Mouse (Mus musculus) left cerebral cortex, postnatal 36 days (tissue): ENCODE results near the gene Dmrt2. TPM values are rescaled to one million over a fixed set of nuclear protein-coding genes. Genes with fewer than 3 reads are reported as not detected.

Experiments
- DNase-seq, 2 experiments: peaks; one replicate each; pipeline ENCODE4 v3.0.0; 2021 to 2022; ENCODE audit warnings: low spot score in 2 of 2, mixed read lengths in 1 of 2
- intact Hi-C: fragments of 180-260 bp; cut with DNase I; formaldehyde crosslinking; loops from one replicate; pipeline ENCODE4 v1.15.1; 2025
- total RNA-seq, 2 experiments: library from RNA; stranded (reverse); gene quantifications; 2 replicates each; pipeline ENCODE4 v1.2.3; 2021

Dmrt2 gene
- total RNA-seq, 2 experiments from 2014 or later = 1.7 to 1.9 TPM

DNA sequence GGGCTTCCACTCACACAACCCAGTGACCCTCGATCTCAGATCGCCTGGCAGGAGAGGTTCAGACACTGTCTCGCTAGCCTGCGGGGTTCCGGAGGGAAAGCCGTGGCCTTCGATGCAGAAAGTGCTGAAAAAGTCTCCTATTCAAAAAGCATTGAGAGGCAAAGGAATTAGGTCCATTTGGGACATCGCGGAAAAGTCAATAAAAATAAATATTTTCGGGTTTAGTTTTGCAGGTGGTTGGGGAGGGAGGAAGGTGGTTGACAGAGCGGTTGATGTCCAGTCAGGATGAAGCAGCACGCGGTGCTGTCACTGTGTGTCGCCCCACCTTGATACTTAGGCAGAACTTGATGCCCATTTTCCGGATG lies 1.8 kb downstream of the Dmrt2 start:
- no peak for DNase-seq
- intact Hi-C loops = loop anchor here (5.0 kb wide), 1 partner anchor 772 kb away; the partner anchor contains the start of gene Foxd4

DNA sequence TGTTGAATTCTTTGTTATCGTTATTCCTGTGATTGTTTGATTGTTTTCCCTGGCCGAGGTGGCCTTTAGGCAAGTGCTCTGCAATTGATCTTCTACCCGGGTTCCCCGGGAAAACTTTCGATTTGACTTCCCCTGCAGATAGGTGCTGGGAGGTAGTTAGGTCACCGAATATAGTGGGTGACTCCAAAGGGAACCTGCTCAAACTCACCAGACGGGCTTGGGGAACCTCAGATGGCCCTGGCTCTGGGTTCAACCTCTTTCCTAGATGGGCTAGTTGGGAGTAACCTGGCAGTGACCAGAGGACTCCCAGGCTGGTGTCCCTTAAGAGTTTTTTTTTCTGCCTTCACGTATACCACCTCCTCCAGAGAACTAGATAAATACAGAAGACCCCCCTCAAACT lies 2.5 kb downstream of the Dmrt2 start:
- intact Hi-C loops = loop anchor here (5.0 kb wide), 1 partner anchor 772 kb away; the partner anchor contains the start of gene Foxd4

DNA sequence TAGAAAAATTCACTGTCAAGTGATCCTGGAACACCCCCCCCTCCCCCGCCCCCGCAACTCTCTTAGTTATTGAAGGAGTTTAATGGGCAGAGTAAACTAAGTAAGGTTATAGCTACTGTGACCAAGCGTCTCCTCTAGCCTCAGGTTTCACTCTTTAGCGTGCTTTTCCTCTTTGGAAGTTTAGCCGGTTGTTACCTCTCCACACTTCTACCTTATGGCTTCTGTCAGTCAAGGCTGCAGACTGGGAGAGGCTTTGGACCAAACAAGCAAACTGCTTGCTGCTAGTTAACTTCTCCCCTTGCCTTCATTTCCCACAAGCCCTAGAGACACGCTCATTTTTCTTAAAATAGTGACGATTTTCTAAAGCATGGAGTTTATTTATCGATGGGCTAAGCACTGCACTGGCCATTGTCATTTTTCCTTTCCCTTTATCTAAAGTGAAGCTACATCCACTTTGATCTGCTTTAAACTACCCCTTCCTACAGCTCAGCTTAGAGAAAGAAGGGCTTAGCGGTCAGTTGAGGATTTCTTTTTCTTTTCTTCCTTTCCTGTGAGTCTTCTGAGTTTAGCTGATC lies 3.7 kb downstream of the Dmrt2 start:
- intact Hi-C loops = no loop called here
- no peak for DNase-seq

More for the DNA sequence above, 2.5 kb downstream of the Dmrt2 start:
- DNase-seq = no peak

DNA sequence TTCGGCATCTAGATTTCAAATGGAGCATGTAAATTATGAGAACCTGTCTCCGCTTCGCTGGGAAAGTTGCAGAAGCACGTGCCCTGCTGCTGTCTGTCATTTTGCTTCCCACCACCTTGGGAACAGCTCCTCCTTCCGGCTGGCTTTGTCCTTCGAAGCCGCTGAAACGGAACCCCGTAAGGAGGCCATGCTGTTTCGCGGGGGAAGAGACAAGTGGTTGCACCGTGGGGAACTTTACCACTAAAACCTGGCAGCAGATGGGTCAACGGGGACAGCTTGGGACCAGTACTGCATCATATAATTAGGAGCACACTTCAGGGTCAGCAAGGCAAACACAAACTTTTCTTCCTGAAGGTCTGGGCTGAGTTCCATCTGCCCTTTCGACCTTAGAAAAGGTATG lies 26.6 kb downstream of the Dmrt2 start:
- no peak for DNase-seq
- intact Hi-C loops = no loop called here

DNA sequence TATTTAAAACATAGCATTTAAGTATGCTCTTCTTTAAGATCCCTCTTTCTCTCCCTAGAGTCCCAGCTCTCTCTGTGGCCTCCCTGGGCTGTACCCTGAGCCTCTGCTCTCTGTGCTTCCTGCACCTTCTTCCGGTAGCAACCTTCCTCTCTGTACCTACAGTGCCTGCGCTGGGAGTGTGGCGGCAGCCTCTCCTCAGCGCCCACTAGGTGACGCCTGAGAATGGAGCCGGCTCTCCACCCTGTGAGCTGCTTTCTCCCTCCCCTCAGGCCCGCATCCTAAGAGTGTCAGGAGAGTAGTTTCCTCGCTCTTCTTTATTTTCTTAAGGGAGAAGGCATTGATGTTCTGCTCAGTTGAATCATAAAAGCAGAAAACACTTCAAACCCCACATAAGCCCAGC lies 41.2 kb downstream of the Dmrt2 start:
- intact Hi-C loops = loop anchor here (10.0 kb wide), 1 partner anchor 471 kb away; no protein-coding TSS in a partner anchor
- DNase-seq = peak; percentile 19 to 37

DNA sequence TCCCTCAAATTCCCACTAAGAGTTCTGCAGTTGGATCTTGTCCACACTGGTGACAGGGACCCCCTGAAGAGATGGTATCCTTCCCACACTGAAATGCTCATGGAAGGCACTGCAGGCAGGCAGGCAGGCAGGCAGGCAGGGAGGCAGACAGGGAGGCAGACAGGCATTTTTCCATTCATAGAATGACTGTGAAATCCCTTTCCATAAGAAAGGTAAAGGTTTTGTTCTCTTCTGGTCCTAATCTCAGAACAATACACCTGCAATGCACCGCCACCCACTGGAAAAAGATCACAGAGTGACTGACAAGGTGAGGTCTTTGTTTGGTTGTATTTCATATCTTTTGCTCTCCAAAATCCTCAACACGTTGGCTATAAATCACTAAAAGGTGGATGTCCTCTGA lies 42.7 kb downstream of the Dmrt2 start:
- intact Hi-C loops = loop anchor here (10.0 kb wide), 1 partner anchor 470 kb away; no protein-coding TSS in a partner anchor
- DNase-seq = no peak

DNA sequence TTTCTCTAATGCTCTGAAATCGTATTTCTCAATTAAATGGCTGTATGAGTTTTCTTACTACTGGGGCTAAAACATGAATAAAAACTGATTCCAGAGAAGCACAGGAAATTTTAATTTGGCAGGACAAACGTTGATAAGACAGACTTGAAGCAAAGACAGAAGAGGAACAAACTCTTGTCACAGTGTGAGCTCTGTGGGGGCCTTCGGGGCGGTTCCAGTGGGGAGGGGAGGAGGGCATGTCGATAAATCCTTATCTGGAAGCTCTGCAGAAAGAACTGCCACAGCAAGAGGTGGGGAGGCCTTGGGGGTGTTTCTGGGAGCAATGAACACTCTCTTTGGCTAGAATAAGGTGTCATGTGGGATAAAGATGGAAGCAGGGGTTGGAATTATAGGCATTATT lies 50.4 kb downstream of the Dmrt2 start:
- no peak for DNase-seq
- intact Hi-C loops = no loop called here

Other genes with a start within 250 kb of the Dmrt2 start
- gene Dmrt1, start 166.8 kb upstream of the Dmrt2 start, total RNA-seq = not detected
- not detected for gene Dmrt3, start 62.1 kb upstream of the Dmrt2 start, total RNA-seq